Mouse (Mus musculus) liver (tissue): Measurements from ENCODE around the gene Slc36a2.
A peak's percentile ranks its signal among the peaks of the same experiment; 100 is the strongest.
"Not testable (repeated sequence)": the region's sequence is repeated elsewhere in the genome, so short reads cannot be mapped to it uniquely, and the experiment has no call there.

Source experiments
- DNase-seq: peaks from one replicate; pipeline ENCODE4 v3.0.0-alpha.2; 2020; ENCODE audit warnings: mixed read lengths

The Slc36a2 gene

DNA sequence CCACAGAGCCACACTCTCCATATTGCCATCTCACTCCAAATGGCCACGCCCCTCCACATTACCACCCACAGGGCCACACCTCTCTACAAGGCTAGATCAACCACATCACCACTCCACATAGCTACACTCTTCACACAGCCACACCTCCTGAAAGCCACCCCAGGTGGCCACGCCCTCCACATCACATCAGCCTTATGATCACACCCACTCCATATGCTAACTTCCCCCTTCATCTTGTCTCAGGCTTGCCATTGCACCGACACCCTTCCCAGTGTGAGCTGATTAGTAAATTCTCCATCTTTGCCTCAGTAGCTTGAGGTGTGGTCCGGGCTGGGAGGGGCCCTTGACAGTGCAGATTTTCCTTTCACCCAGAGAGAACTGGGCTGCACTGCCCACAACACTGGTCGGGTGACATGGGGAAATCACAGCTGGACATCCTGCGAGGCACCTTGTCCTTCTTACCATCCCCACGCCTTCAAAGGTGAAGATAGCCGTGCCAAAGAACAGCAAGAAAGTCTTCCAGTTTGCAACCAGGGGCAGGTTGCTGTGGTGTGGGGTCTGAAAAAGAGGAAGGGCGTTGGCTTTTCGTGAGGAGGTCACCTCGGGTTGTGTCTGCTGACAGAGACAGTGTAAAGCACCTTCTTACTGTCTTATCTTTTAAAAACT is 53.7 kb downstream of the Slc36a2 start:
- peak; percentile 61 for DNase-seq

DNA sequence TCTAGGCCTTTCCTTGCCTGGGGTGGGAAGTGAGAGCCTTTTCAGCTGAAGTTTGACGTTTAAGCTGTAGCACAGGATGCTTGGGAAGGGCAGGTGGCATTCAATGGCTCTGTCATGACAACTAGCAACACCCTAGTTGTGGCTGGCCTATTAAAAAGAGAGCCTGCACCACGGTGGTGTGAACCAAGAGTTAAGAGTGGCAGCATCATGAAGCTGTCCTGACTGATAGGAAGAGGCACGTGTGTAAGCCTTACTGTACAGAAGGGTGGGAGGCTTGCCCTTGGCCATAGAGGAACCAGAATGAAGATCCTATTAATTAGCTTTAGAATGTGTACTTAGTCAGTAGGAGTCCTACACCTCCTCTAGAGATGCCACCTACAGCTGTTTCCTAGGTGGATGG is 56.5 kb downstream of the Slc36a2 start:
- DNase-seq = no peak

DNA sequence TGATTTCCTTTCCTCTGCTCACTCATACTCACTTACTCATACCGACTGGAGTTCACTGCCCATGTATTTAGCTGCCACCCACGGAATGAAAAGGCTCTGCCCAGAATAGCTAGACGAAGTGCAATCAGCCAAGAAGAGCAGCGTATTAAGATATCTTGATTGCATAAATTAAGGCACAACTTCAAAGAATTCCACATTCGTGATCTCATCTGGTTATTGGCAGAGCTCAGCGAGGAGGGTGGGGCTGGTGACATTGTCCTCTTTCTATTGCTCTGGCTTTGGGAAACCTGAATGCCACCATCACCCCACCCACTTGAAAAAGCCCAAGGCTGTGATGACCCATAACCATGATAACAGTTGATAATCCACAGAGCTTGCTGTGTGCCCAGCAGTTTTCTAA is 56.9 kb downstream of the Slc36a2 start:
- no peak for DNase-seq

DNA sequence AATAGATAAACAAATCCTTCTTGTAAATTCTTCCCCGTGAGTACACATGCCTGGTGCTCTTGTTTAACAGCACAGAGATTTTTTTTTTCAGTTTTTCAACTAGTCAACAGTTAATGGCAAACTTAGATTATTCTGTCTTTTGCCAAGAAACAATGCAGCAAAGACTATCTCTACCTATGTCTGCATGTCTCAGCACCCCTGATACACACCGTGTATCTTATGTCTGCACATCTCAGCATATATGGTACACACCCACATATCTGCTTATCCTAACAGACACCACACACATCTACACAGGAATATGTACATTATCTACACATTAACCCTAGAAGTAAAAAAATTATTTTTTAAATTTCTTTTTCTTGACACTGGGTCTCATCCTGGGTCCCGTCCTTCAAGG is 58.2 kb downstream of the Slc36a2 start:
- DNase-seq = no peak

DNA sequence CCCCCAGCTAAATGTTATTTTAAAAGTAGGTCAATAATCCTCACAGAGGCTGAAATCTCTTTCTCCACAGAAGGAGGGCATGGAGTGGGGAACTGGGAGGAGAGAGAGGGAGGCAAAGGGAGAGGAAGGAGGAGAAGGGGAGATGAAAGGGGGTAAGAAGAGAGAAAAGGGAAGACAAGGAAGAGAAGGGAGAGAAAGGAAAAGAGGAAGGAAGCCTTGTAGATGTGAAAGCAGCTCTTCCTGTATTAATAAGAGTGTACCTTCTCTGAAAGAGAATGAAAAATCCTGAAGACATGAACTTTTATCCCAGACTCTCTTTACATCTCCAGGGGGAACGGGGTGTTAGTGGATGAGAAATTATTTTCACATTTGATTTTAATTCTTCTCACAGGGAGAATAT is 63.4 kb downstream of the Slc36a2 start:
- no peak for DNase-seq

DNA sequence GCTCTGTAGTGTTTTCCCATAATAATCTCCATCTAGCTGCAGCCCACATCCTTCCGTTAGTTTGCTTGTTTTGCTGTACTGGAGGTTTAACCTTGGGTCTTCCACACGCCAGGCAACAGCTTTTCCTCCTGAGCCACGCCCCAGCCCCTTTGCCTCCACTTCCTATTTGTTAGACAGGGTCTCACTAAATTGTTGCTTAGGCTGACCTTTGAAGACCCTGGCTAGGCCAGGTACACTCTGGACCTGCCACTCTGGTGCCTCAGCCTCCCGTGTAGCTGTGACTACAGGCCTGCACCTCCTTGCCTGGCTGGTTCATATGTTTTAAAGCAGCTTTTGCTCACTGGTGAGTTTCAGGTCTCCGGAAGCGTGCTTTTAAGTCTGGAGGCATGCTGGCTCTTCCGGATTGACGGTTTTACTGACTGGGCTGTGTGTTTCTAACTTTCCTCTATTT is 64.0 kb downstream of the Slc36a2 start:
- peak; percentile 22 for DNase-seq

DNA sequence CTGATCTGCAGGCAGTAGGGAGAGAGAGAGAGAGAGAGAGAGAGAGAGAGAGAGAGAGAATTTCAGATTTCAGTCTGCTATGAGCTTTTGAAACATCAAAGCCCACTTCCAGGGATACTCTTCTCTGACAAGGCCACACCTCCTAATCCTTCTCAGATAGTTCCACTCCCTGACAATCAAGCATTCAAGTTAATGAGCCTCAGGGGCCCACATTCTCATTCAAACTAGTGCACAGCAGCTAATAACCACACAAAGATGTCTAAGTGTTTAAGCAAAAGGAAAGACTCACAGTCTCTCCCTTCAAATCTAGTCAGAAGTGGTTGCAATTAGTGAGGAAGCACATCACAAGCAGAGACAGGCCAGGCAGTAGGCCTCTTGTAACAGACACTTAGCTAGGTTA is 64.6 kb downstream of the Slc36a2 start:
- no peak for DNase-seq

DNA sequence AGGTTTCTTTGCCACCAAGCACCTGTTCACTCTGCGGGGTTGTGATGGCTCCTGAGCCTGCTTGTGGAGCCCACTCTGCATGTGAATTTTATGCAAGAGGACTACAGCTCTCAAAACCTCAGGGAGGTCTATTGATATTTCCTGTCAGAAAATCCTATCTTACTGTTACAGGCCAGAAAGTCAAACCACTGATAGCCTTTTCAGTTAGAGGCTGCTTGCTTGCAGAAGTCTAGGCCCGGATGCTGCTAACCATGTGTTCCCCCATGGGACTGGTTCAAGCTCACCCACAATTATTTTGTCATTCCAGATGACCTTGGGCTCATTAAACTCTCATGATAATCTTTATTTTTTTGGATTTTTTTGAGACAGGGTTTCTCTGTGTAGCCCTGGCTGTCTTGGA is 67.8 kb downstream of the Slc36a2 start:
- no peak for DNase-seq

DNA sequence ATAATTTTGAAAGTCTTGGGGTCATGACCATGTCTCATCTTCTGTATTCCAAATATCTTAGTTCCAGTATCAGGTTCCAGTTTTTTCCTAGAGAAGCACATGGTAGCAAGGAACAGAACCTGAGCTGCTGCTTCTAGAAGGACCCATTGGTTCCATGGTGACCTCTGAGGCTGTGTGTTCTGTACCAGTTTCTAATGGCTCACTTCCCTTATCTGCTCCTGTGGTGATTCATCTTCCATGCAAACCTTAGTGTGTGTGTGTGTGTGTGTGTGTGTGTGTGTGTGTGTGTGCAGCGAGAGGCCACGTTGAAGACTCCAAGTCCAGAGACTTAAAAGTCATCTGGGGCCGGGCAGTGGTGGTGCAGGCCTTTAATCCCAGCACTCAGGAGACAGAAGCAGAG is 68.9 kb downstream of the Slc36a2 start:
- DNase-seq = no peak

DNA sequence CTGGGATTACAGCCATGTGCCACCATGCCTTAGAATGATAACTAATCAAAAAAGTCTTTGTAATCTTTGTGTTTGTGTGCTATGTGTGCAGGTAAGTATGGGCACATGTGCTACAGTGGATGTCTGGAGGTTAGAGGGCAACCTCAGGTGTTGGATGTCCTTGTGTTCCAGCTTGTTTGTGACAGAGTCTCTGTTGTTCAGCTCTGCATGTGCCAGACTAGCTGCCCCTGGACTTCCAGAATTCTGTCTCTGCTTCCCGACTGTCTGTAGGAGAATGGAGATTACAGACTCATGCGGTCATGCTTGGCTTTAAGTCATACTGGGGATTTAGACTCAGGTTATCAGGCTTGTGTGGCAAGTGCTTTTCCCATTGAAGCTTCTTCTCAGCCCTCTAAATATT is 70.6 kb downstream of the Slc36a2 start:
- DNase-seq = no peak

DNA sequence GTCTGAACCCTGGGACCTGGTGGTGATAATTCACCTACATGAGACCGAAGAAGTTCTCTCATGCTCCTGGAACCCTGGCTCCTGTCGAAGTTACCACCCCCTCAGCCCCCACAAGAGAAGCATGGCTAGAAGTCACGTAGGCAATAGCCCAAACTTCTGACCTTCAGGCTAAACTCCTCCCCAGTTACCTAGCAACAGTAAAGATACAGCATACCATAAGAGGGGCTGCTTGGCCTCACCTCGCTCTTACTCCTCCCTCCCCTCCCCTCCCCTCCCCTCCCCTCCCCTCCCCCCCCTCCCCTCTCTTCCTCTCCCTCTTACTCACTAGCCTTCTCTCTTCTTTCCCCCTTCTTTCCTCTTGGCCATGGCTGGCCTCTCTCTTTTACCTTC is 71.0 kb downstream of the Slc36a2 start:
- DNase-seq = not testable (repeated sequence)

DNA sequence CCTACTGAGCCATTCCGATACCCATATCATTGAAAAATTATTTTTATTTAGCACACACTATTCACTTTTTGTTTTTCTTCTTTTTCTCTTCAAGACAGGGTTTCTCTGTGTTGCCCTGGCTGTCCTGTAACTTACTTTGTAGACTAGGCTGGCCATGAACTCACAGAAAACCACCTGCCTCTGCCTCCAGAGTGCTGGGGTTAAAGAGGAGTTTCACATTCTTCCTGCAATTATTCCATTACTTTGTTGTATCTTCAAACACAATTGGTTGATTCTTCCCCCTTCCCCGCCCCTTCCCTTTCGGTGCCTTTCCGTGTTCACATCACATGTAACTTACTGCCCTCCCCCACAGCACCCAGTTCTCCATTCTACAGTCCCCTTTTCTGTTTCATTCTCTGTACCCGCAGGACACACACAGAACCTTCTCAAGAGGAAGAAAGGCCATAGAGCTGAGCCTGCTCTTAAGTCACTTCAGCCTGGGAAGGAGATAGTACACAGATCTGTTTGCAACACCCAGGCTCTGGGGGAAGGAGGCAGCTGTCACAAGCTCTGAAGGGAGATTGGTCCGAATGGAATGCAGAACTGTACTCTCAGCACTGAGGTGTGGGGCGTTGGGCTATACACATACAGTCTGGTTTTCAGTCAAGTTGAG is 71.5 kb downstream of the Slc36a2 start:
- DNase-seq = peak; percentile 38

DNA sequence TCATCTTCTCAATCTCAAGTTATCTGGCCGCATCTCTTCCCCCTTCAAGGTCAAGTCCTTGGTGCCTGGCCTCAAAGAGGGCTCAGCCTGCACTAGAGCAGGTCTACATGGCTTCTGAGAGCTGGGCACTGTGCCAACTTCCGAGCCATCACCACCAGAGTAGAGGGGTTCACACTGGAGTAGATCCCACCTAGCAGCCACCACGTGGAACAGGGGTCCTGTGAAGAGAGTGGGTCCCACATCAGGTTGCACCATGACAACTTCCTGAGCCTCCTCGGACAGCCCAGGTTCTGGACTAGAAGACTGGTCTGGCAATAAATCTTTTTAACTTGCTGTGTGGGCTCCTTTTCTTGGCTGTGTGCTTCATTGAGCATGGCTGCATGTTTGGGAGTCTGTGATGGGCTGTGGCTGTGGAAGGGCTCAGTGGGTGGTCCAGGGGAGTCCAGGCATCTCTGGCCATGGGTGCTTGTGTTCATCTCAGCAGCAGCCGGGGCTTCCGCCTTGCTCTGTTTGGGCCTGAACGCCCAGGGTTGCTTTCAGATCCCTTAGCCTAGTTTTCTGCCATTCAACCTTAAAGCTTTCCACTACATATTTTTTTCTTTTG is 74.2 kb downstream of the Slc36a2 start:
- DNase-seq = no peak

DNA sequence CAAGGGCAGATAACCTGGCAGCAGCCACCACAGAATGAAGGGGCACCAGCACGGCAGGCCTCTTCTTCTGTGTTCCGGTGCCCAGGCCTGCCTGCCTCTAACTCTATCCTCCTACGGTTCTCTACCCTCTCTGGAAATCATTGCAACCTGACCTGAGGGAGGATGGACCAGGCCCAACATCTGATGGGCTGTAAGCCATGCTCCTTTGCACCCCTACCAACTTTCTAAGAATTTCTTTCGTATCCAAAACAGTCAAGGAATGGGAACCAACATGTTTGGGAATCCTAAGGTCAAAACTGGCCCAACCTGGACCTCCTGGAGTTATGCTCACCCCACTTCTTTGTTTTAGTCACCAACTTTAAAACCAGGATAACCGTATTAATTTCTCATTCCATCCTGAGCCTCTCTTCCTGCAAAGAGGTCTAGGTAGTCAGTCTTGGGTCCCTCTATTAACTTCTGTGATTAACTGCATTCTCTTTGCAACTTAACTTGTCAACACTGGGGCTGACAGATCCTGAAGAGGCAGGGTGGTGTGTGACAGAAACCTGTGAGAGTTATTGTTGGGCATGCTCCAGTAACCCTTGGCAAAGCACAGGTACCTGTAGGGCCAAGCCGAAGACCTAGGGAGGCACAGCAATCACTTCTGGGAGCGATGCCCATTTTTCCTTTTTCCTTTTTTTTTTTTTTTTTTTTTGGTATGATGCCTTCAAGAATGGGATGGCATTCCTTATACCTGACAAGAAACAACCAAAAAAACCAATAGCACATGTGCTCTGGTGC is 75.2 kb downstream of the Slc36a2 start:
- DNase-seq = no peak
